Mouse (Mus musculus) hindbrain, embryonic 13.5 days (tissue): ENCODE measurements at regions not wholly inside any gene's neighbourhood (a gene's known extent, or its start where the extent isn't known, plus 50 kb on each side); places are given as distances from the start of the nearest gene placed in this dataset.

Experiments
- ATAC-seq: fragments of 200-750 bp; cut with Nextera tagmentation; 2 replicates; pipeline ENCODE4 v1.8.0; 2017; ENCODE audit warnings: moderate TSS enrichment; ENCODE audit not compliant: low FRiP score
- H3K27ac ChIP-seq: fragments of 300-500 bp; sonication (generic); 2 replicates; pipeline ENCODE4 v1.5.1; 2015; ENCODE audit warnings: inconsistent platforms, mild to moderate bottlenecking, moderate library complexity
- H3K27me3 ChIP-seq: fragments of 300-500 bp; sonication (generic); 2 replicates; pipeline ENCODE4 v1.6.1; 2015; ENCODE audit warnings: mild to moderate bottlenecking, inconsistent platforms
- H3K36me3 ChIP-seq: fragments of 300-500 bp; sonication (generic); 2 replicates; pipeline ENCODE4 v1.6.1; 2015; ENCODE audit warnings: mild to moderate bottlenecking, inconsistent platforms
- H3K4me1 ChIP-seq: fragments of 300-500 bp; sonication (generic); replicated peaks from 2 replicates; pipeline ENCODE4 v1.6.1; 2015; ENCODE audit warnings: inconsistent platforms
- H3K4me2 ChIP-seq: fragments of 300-500 bp; sonication (generic); 2 replicates; pipeline ENCODE4 v1.6.1; 2015; ENCODE audit warnings: inconsistent platforms, mild to moderate bottlenecking, moderate library complexity
- H3K4me3 ChIP-seq: fragments of 300-500 bp; sonication (generic); 2 replicates; pipeline ENCODE4 v1.5.1; 2015; ENCODE audit warnings: mild to moderate bottlenecking, inconsistent platforms
- H3K9ac ChIP-seq: fragments of 300-500 bp; sonication (generic); 2 replicates; pipeline ENCODE4 v1.6.1; 2015; ENCODE audit warnings: mild to moderate bottlenecking, inconsistent platforms
- H3K9me3 ChIP-seq: fragments of 300-500 bp; sonication (generic); 2 replicates; pipeline ENCODE4 v1.6.1; 2016; ENCODE audit warnings: inconsistent platforms
- WGBS: fragments of 180-500 bp; shearing (Covaris S2); methylation state at CpG from one replicate; pipeline ENCODE4 v1.1.7; 2015; 5-methylcytosine and 5-hydroxymethylcytosine counted together

DNA sequence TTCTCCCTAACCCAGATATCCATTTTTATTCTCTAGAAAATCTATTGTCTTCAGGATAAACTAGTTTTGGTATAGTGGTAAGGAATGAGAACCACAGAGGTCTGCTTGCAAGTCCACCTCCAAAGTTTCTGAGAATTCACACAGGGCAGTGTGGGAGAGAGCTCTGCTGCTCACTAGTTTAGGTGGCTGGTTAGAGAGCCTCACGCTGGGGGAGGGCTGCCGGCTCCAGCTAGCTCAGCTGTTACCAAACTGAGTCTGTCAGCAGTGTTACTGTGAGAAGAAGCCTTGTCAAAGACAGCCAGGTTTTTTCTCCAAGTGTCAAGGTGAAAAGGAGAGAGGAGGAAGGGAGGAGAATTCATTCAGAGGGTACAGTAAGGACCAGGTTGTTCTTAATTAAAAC lies 147.8 kb upstream of the Eif4g2 start:
- H3K9ac ChIP-seq: no peak overlapping the region
- WGBS: 79% methylated on average over 2 of the region's 2 CpGs

DNA sequence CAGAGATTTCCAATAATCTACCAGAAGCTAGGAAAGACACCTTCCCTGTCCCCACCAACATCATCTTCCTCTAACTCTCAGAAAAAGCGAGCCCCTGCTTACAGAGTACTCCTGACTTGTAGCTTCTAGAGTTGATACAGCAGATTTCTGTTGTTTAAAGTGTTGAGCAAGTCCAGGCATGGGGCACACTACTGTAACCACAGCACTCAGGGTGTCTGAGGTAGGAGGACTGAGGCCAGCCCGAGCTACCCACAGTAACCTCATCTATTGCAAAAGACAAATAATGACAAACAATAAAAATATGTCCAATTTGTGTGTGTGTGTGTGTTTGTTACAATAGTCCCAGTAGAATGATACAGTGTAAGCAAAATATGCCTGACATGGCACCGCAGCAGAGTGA lies 144.3 kb upstream of the Eif4g2 start:
- H3K4me3 ChIP-seq: no peak overlapping the region
- H3K4me2 ChIP-seq: no peak overlapping the region
- H3K27ac ChIP-seq: no peak overlapping the region
- H3K27me3 ChIP-seq: no peaks in the 10 kb centered on the region
- H3K9me3 ChIP-seq: no peaks in the 10 kb centered on the region
- no peak for ATAC-seq
- H3K36me3 ChIP-seq: no peaks in the 10 kb centered on the region
- WGBS: 85% methylated on average over 3 of the region's 3 CpGs
- H3K9ac ChIP-seq: no peak overlapping the region
- no peaks in the 10 kb centered on the region for H3K4me1 ChIP-seq

More for the DNA sequence above, 147.8 kb upstream of the Eif4g2 start:
- ATAC-seq: no peak
- Histone ChIP-seq H3K4me3 (no peak overlapping the region), H3K4me1 (no peaks in the 10 kb centered on the region), H3K4me2 (no peak overlapping the region), H3K27me3 (no peaks in the 10 kb centered on the region), H3K9me3 (no peaks in the 10 kb centered on the region), H3K27ac (no peak overlapping the region), H3K36me3 (no peaks in the 10 kb centered on the region)

DNA sequence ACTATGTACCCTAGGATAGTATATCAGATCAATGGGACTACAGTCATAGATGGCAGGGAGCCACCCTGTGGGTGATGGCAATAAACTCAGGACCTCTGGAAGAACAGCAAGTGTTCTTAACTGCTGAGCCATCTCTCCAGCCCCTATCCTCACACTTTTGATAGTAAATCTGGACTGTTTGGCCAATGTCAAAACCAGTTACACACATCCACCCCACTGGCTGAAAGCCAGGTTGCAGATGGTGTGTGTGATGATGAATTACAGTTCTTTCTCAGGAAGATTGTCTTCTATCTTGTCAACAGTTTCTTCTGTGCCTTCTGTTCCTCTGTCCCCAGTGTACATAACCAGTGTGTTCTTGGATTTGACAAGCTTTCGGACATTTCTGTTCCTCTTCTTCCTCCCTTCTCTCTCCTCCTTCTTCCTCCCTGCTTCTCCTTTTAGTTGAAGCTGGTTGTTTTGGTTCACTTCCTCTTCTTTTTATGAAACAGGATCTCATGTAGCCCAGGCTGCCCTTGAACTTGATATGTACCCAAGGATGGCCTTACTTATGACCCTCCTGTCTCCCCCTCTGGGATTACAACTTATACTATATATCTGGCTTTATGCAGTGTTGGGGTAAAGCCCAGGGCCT lies 143.3 kb upstream of the Eif4g2 start:
- no peaks in the 10 kb centered on the region for H3K36me3 ChIP-seq
- WGBS: 74% methylated on average over 1 of the region's 1 CpGs

DNA sequence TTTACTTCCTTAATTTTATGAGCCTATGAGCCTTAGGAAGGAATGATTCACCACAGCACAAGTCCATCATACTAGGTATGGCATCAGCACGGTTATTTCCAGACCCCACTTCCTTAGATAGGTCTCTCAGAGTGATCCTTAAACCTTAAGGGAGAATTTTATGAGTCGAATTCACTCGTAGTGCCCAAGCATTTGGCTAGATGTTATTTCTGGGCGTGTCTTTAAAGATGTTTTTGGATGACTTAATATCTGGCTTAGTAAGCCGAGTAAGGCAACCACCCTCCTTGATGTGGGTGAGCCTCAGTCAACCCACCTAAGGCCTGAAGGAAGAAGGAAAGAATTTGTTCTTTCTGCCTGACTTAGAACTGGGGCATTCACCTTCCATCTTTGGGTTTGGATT lies 132.8 kb upstream of the Eif4g2 start:
- ATAC-seq: no peak

More for the DNA sequence above, 143.3 kb upstream of the Eif4g2 start:
- Histone ChIP-seq H3K9ac (no peak overlapping the region), H3K27me3 (no peaks in the 10 kb centered on the region), H3K9me3 (no peaks in the 10 kb centered on the region), H3K27ac (no peak overlapping the region), H3K4me1 (no peaks in the 10 kb centered on the region), H3K4me2 (no peak overlapping the region), H3K4me3 (no peak overlapping the region)
- ATAC-seq: no peak

DNA sequence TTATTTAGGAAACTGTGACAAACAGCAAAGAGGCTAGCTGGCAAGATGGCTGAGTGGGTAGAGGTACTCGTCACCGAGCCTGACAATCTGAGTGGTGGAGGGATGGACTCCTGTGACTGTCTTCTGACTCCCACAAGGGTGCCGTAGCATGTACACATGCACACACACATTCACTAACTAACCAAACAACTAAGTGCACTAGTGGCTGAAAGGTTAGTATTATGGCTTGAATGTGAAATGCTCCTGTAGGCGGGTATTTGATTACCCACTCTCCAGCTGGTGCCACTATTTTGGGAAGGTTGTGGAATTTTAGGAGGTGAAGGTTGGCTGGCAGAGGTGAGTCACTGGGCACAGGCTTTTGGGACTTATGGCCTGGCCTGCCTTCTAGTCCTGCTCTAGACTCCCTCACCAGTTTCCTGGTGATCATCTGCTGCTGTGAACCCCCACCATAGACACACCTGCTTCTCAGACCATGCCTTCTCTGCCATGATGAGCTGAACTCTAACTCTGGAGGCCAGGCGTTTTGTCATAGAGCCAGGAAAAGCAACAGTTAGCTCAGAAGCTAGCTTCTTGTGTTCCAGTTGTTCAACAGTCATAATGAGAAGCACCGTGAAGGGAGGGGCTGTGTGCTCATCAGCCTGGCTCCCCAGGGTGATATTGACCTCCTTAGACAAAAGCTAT lies 131.5 kb upstream of the Eif4g2 start:
- no peaks in the 10 kb centered on the region for H3K9me3 ChIP-seq
- H3K27me3 ChIP-seq: no peaks in the 10 kb centered on the region
- H3K4me3 ChIP-seq: no peak overlapping the region
- ATAC-seq: no peak
- H3K27ac ChIP-seq: no peak overlapping the region
- no peaks in the 10 kb centered on the region for H3K36me3 ChIP-seq
- H3K4me1 ChIP-seq: 0 out of 2 replicates have a peak, but pooled peaks cover 13% of the 10 kb centered on the region
- H3K4me2 ChIP-seq: no peak overlapping the region
- WGBS: 90% methylated on average over 6 of the region's 6 CpGs
- no peak overlapping the region for H3K9ac ChIP-seq

More for the DNA sequence above, 132.8 kb upstream of the Eif4g2 start:
- no peak overlapping the region for H3K4me3 ChIP-seq
- no peaks in the 10 kb centered on the region for H3K36me3 ChIP-seq
- H3K9me3 ChIP-seq: no peaks in the 10 kb centered on the region; the same call in 1 of the 2 replicates
- no peak overlapping the region for H3K4me2 ChIP-seq
- H3K4me1 ChIP-seq: 0 out of 2 replicates have a peak, but pooled peaks cover 8% of the 10 kb centered on the region
- H3K27ac ChIP-seq: no peak overlapping the region
- no peak overlapping the region for H3K9ac ChIP-seq
- WGBS: 94% methylated on average over 5 of the region's 5 CpGs
- no peaks in the 10 kb centered on the region for H3K27me3 ChIP-seq

DNA sequence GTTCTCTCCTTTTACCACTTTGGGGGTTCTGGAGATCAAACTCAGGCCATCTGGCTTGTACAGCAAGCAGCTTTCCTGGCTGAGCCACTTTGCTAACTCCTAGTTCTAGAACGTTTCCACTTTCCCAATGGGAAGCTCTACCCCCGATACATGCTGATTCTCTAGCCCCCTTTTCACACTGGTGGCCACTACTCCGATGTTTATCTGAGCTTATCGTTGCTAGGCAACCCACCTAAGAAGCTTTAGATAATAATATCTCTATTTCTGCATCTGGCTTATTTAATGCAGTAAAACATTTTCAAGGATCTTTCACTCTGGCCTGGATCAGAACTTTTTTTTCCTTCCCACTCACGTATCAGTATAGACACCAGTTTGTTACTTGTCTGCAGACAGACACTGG lies 129.4 kb upstream of the Eif4g2 start:
- no peak for ATAC-seq
- Histone ChIP-seq H3K27ac (no peak overlapping the region), H3K9me3 (no peaks in the 10 kb centered on the region), H3K4me2 (no peak overlapping the region), H3K4me1 (0 out of 2 replicates have a peak, but pooled peaks cover 13% of the 10 kb centered on the region), H3K27me3 (no peaks in the 10 kb centered on the region), H3K4me3 (no peak overlapping the region), H3K36me3 (no peaks in the 10 kb centered on the region), H3K9ac (no peak overlapping the region)
- WGBS: 62% methylated on average over 5 of the region's 5 CpGs

DNA sequence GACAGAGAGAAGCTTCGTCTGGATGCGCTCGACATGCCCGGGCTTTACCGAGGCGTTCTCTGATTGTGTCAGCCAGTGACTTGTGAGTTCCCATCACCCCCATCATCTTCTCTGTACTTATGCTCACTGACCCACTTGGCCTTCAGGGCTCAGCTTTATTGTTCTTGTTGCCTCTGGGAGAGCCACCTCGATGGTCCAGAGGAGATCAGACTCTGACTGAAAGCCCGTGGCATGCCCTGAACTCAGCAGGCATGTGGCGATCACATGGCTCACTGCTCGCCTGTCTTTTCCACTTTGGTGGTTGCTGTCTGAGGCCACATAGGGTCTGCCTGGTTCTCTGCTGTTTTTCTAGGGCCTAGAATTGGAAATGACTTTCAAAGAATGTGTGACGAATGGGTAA lies 128.8 kb upstream of the Eif4g2 start:
- ATAC-seq: no peak
- no peaks in the 10 kb centered on the region for H3K27me3 ChIP-seq
- H3K4me1 ChIP-seq: 0 out of 2 replicates have a peak, but pooled peaks cover 13% of the 10 kb centered on the region
- no peak overlapping the region for H3K4me2 ChIP-seq
- H3K27ac ChIP-seq: no peak overlapping the region
- H3K36me3 ChIP-seq: no peaks in the 10 kb centered on the region
- no peak overlapping the region for H3K4me3 ChIP-seq
- H3K9me3 ChIP-seq: no peaks in the 10 kb centered on the region
- 52% methylated on average over 11 of the region's 11 CpGs for WGBS
- H3K9ac ChIP-seq: no peak overlapping the region

DNA sequence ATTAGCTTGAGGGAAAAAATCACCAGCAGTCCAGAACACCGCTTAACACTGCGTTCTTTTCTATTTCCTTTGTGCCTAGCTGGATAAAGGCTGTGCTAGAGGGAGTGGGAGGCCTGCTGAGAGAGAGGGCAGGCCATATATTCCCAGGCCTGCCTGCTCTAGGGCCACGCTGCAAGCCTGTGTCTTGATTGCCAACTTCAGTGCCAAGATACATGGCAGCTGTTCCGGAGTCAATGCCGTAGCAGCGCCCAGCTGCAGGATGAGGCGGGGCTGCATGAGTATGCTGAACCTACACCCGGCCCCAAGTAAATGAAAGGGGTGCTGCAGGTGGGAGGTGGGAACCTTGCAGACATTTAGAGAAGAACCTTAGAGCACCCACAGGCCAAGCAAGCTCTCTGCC lies 127.5 kb upstream of the Eif4g2 start:
- Histone ChIP-seq H3K4me3 (no peak overlapping the region), H3K36me3 (no peaks in the 10 kb centered on the region), H3K4me1 (peaks cover 23% of the 10 kb centered on the region), H3K27ac (peak overlapping the region; percentile 62), H3K27me3 (no peaks in the 10 kb centered on the region), H3K9me3 (no peaks in the 10 kb centered on the region), H3K4me2 (no peak overlapping the region), H3K9ac (no peak overlapping the region)
- ATAC-seq: no peak
- 73% methylated on average over 8 of the region's 8 CpGs for WGBS

DNA sequence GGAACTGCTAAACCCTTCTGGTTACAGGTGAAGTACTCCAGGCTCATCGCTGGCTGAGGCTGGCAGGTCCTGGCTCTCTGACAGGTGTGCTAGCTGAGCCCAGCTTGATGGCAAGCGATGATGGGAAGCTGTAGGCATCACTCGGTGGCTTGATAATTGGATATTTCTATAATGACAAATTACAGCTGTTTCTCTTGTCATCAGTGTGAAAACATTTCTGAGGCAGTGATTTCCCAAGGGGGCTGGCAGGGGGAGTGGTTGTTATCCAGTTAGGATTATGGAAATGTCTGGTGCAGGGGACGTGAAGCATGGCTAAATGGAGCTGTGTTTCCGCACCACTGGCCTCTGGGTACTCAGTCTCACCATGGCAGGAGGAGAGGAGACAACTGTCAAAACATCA lies 123.0 kb upstream of the Eif4g2 start:
- H3K4me3 ChIP-seq: no peak overlapping the region
- peak overlapping the region; percentile 67 for H3K27ac ChIP-seq
- no peaks in the 10 kb centered on the region for H3K27me3 ChIP-seq
- 0 out of 2 replicates have a peak, but pooled peaks cover 5% of the 10 kb centered on the region for H3K9me3 ChIP-seq
- peak; percentile 78 for ATAC-seq
- no peaks in the 10 kb centered on the region for H3K36me3 ChIP-seq
- 20% methylated on average over 5 of the region's 5 CpGs for whole genome bisulfite sequencing
- H3K9ac ChIP-seq: no peak overlapping the region
- H3K4me1 ChIP-seq: peaks cover 15% of the 10 kb centered on the region
- H3K4me2 ChIP-seq: no peak overlapping the region

DNA sequence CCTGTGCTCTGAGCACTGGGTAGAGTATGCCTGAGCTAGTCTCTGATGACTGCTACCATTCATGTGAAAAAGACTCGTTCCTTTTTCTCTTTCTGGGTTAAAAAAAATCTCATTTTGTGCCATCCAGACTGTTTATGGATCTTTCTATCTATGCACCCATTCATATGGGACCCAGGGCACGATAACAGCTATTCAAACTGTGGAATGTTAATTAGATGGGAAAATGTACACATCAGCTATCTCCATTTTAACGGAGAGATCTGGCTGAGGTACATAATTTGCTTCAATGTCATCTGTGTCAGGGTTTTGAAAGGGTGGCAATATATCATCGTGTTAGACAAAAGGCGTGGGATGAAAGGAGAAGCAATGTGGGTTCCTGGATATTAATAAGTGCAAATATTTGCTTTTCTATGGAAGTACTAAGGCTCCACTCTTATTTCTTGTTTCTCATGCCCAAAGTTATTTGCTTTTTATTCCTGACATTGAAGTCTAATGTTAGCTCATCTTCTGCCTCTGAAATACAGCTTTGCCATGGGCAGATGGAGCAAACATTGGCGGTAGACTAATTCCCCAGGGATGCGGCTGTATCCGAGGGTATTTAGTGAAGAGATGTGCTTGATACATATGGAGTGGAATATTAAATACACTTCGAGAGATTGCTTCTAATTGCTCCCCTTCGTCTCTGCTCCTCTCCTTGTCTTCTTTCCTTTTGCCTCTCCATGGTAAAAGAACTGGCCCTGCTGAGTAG lies 116.0 kb upstream of the Eif4g2 start:
- H3K9ac ChIP-seq: no peak overlapping the region
- no peaks in the 10 kb centered on the region for H3K36me3 ChIP-seq
- no peak overlapping the region for H3K4me2 ChIP-seq
- peaks cover 13% of the 10 kb centered on the region for H3K4me1 ChIP-seq
- 41% methylated on average over 10 of the region's 10 CpGs for WGBS
- H3K4me3 ChIP-seq: no peak overlapping the region
- H3K9me3 ChIP-seq: 0 out of 2 replicates have a peak, but pooled peaks cover 5% of the 10 kb centered on the region
- no peak for ATAC-seq
- H3K27ac ChIP-seq: peak overlapping the region; percentile 56; the same call in 1 of the 2 replicates
- H3K27me3 ChIP-seq: no peaks in the 10 kb centered on the region

DNA sequence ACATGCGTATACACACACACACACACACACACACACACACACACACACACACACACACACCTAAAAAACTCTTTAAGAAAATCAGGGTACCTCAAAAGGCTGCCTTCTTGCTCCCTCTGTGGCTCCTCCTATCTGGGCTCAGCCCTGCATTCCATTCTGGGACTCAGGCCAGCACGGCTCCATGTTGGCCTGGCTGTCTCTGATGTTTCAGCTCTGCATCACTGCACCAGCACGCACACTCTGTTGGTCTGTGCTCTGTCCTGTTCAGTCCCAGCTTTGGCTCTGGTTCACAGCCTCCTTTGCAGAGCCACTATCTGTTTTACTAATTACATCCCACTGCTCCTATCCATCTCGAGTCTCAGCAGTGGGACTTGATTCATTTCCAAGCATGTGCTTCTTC lies 108.8 kb upstream of the Eif4g2 start:
- Histone ChIP-seq H3K36me3 (no peaks in the 10 kb centered on the region), H3K9me3 (no peaks in the 10 kb centered on the region), H3K27me3 (no peaks in the 10 kb centered on the region), H3K4me2 (no peak overlapping the region), H3K9ac (no peak overlapping the region), H3K27ac (peak overlapping the region; percentile 40; the same call in 1 of the 2 replicates), H3K4me1 (no peaks in the 10 kb centered on the region), H3K4me3 (no peak overlapping the region)
- peak; percentile 66; the same call in 1 of the 2 replicates for ATAC-seq
- 61% methylated on average over 4 of the region's 4 CpGs for WGBS

DNA sequence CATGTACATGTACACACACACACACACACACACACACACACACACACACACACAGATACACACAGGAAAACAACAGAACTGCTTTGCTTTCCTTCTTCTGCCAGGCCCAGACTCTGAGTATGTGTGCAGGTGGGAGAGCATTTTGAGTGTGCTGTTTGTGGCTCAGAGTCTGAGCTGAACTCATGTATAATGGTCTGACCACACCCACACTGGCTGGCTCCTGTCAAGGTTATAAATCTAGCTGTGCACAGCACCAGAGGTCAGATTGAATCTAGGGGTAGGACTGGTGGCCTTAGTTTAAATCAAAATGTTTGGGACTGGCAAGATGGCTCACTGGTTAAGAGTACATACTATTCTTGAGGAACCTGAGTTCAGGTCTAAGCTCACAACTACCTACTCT lies 108.4 kb upstream of the Eif4g2 start:
- Histone ChIP-seq H3K9ac (no peak overlapping the region), H3K4me3 (no peak overlapping the region), H3K27me3 (no peaks in the 10 kb centered on the region), H3K9me3 (no peaks in the 10 kb centered on the region), H3K27ac (no peak overlapping the region), H3K36me3 (no peaks in the 10 kb centered on the region), H3K4me1 (no peaks in the 10 kb centered on the region), H3K4me2 (no peak overlapping the region)
- ATAC-seq: no peak
